Mouse (Mus musculus): Measurements from ENCODE around the gene Plch1.

The Plch1 gene

DNA sequence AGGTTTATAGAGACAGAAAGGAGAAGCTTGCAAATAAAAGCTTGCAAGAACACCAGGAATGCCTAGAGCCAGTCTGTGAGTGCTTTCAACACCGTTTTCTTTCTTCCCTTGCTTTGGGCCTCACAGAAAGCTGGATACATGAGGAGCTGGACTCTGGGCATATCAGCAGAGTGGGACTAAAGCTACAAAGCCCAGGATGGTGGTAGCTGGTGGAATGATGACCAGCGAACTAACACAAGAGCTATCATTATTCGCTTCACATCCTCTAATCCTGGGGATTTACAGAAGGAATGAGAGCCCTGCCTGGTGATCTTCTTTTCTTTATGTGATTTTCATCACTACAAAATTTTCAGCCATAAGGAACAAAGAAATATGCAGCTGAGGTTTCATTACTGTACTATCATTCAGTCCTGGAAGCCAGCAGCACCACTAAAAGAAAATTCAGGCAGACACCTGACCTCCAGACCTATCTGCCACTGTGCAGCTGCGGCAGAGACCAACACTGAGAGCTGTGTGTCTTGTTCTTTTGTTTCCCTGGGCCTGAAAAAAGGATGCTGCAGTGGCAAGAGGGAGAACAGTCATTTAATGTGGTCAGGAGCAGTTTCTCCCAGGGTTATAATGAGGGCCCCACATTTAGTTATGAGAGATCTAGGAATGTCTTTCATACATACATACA lies 172.5 kb downstream of the Plch1 start:
- in situ Hi-C loops (cut with MboI, MseI): loop anchor here in 1 of 2 experiments (10.0 kb wide), 1 partner anchor 1458 kb away; no protein-coding TSS in a partner anchor

- in situ Hi-C loops (cut with MboI, MseI): no loop called here
Measured at GRCm38 (mm10) chr3:63693694-63694093, 205.6 kb downstream of the Plch1 start.

DNA sequence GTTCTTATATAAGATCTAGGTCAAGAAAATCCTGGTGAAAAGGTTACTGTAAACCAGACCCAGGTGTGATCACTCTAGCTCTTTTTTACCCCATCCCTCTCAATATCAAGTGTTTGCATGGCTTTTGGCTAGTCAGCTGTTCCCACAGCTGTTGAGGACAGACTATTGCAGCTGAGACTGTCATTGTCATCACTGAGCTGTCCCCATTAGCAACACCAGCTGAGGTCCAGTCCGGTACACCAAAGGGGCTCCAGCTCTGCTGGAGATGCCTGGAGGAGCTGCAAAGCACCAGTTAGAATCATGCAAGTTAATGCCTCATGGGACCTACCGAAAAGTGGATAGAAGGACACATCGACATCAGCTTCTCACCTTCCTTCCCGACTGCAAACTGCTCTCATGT lies 206.5 kb downstream of the Plch1 start:
- in situ Hi-C loops (cut with MboI, MseI): no loop called here

- in situ Hi-C loops (cut with MboI, MseI): no loop called here
Measured at GRCm38 (mm10) chr3:63668779-63669178, 230.5 kb downstream of the Plch1 start.

DNA sequence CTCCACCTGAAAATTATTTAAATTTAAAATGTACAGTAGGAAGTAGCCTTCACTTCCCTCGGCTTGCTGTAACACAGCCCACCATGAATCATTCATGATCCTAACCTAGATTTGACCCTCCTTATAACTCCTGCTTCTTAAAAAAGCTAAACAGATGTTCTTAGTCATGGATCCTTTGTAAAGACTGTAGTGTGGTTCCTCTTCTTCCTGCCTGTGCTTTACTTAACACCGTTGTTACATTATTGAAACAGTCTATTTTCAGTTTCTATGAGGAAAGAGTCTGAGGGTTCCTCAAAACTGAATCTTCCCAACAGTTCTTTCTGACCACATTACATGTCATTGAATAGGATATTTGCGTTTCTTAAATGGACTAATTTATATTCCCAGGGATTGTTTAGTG lies 234.0 kb downstream of the Plch1 start:
- in situ Hi-C loops (cut with MboI, MseI): no loop called here

- in situ Hi-C loops (cut with MboI, MseI): no loop called here
Measured at GRCm38 (mm10) chr3:63664575-63665243, 234.6 kb downstream of the Plch1 start.

Data from T-helper 17 cell (primary cell).